Mouse (Mus musculus): ENCODE results near the gene Zpbp. TPM values are rescaled to one million over a fixed set of nuclear protein-coding genes. Genes with fewer than 3 reads are reported as not detected.

Gene Zpbp
- polyA plus RNA-seq, 1 experiment from 2014 or later, result 0.57 TPM

DNA sequence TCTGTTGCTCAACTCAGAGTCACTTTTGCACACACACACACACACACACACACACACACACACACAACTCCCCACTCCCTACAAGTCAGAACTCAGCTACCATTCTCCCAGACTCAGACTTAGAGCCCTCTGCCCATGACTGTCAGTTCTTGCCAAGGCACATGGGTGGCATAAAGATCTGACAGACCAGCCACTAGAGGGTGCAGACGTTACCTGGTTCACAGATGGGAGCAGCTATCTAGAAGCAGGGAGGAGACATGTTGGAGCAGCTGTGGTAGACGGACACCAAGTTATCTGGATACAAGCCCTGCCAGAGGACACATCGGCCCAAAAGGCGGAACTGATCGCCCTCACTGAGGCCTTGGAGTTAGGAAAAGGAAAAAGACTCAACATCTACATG, 67.5 kb downstream of the Zpbp start:
- ATAC-seq (replicated peaks; ENCODE audit: low FRiP score), result no peak

DNA sequence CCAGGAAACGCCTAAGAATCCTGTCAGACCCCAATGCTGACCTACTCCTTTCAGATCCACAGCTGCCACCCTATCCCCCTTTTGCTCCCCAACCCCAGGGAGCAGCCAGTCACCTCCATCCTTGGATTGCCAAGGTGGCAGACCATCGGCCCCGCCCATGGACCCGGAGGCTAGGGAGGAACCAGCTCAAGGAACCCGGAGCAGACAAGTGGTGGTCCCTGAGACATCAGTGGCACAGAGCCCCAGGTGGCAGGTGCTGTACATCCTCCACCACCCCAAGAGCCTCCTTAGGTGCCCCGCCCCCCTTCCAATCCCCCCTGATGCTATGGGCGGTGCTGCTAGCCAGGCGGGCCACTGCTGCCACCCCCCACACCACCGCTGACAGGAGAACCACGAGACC, 69.0 kb downstream of the Zpbp start:
- Histone ChIP-seq H3K27ac (no peak overlapping the region), H3K9ac (no peak overlapping the region), H3K4me1 (no peaks in the 10 kb centered on the region), H3K27me3 (no peaks in the 10 kb centered on the region), H3K4me2 (no peak overlapping the region), H3K9me3 (replicated peaks) (no peaks in the 10 kb centered on the region), H3K4me3 (replicated peaks) (no peak overlapping the region), H3K36me3 (no peaks in the 10 kb centered on the region)
- 94% methylated on average over 10 of the region's 10 CpGs for WGBS
- ATAC-seq (replicated peaks; ENCODE audit: low FRiP score), result no peak

More for the DNA sequence above, 67.5 kb downstream of the Zpbp start:
- Histone ChIP-seq H3K27me3 (no peaks in the 10 kb centered on the region), H3K36me3 (no peaks in the 10 kb centered on the region), H3K4me1 (no peaks in the 10 kb centered on the region), H3K9me3 (replicated peaks) (no peaks in the 10 kb centered on the region), H3K27ac (no peak overlapping the region), H3K9ac (no peak overlapping the region), H3K4me3 (replicated peaks) (no peak overlapping the region), H3K4me2 (no peak overlapping the region)
- WGBS, result 80% methylated on average over 5 of the region's 5 CpGs

DNA sequence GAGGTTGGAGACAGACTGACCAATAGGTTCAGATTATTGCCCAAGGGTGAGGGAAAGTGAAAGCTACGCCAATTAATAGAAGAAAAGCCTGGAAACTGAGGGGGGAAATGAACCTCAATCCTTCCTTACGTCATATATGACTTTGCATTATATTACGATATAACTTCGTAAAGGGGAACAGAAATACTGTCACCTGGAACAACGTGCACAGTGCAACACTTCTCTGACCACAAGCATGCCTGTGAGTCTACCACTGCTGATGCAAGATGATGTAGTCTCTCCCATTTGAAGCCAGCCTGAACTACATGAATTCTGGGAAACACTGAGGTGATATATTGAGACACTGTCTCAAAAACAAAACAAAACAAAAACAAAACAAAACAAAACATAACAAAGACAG, 90.9 kb downstream of the Zpbp start:
- no peaks in the 10 kb centered on the region for H3K4me1 ChIP-seq
- ATAC-seq (replicated peaks; ENCODE audit: low FRiP score), result no peak
- H3K27ac ChIP-seq, result no peak overlapping the region
- H3K4me2 ChIP-seq, result no peak overlapping the region
- 90% methylated on average over 5 of the region's 5 CpGs for WGBS
- H3K9ac ChIP-seq, result no peak overlapping the region
- H3K9me3 ChIP-seq (replicated peaks), result no peaks in the 10 kb centered on the region
- H3K4me3 ChIP-seq (replicated peaks), result no peak overlapping the region
- no peaks in the 10 kb centered on the region for H3K36me3 ChIP-seq
- H3K27me3 ChIP-seq, result no peaks in the 10 kb centered on the region

DNA sequence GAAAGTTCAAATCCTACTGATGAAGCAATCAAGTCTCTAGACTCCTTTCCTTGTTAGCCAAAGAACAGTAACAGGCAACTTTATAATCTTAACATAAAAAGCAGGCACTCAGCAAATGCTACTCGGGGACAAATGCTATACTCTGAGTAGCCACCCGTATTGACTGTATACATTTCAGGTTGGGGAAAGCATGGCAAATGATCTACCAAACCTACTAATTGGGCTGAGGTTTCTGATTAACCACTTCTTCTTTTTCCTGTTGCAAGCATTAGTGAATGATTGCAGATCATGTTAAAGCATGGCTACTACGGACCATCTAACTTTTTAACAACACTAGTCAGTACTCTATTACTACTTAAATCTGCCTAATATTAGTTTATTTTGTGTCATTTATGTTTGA, 178.7 kb downstream of the Zpbp start:
- Histone ChIP-seq H3K27me3 (no peaks in the 10 kb centered on the region), H3K9ac (no peak overlapping the region), H3K4me3 (replicated peaks) (no peak overlapping the region), H3K4me1 (no peaks in the 10 kb centered on the region), H3K4me2 (no peak overlapping the region), H3K9me3 (replicated peaks) (no peaks in the 10 kb centered on the region), H3K27ac (no peak overlapping the region), H3K36me3 (no peaks in the 10 kb centered on the region)
- WGBS, result 76% methylated on average over 3 of the region's 3 CpGs
- ATAC-seq (replicated peaks; ENCODE audit: low FRiP score), result peak; percentile 58; the same call in 1 of the 2 replicates

DNA sequence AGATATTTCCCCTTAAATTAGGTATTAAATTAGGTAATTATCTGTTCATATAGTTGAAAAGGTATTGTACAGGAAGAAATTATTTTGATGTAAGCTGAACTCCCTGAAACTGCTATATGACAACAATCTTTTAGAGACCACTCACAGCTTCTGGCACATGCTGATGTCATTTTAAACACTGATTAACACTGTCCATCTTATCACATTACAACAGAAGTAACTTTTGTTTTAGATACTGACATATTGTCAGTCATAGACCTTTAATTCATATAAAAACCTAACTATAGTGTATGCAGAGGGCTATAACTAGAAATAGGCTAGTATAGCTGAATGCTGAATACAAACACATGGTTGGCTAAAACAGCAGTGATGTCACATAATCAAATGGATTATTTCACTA, 182.1 kb downstream of the Zpbp start:
- Histone ChIP-seq H3K9ac (no peak overlapping the region), H3K4me1 (no peaks in the 10 kb centered on the region), H3K9me3 (replicated peaks) (no peaks in the 10 kb centered on the region), H3K27me3 (no peaks in the 10 kb centered on the region), H3K36me3 (no peaks in the 10 kb centered on the region), H3K4me3 (replicated peaks) (no peak overlapping the region), H3K27ac (no peak overlapping the region), H3K4me2 (no peak overlapping the region)
- ATAC-seq (replicated peaks; ENCODE audit: low FRiP score), result no peak

DNA sequence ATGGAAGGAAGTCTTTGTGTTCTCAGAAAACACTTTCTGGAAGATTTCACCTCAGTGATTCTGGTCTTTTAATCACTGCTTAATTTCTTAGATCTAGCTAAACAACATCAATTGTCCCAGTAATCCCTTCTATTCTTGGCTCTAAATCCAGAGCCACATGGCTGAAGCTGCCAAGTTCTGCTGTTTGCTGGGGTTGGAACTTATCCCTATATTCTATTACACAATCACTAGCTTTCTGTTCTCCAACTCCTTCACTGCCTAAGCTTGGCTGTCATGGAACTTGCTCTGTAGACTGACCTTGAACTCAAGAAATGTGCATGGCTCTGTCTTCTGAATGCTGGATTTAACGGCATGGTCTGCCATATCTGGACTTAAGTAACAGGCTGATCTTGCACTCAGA, 204.9 kb downstream of the Zpbp start:
- Histone ChIP-seq H3K4me2 (no peak overlapping the region), H3K27ac (no peak overlapping the region), H3K9me3 (replicated peaks) (no peaks in the 10 kb centered on the region), H3K9ac (no peak overlapping the region), H3K36me3 (no peaks in the 10 kb centered on the region), H3K4me1 (no peaks in the 10 kb centered on the region), H3K27me3 (no peaks in the 10 kb centered on the region), H3K4me3 (replicated peaks) (no peak overlapping the region)
- no peak for ATAC-seq (replicated peaks; ENCODE audit: low FRiP score)
- 85% methylated on average over 1 of the region's 1 CpGs for WGBS

DNA sequence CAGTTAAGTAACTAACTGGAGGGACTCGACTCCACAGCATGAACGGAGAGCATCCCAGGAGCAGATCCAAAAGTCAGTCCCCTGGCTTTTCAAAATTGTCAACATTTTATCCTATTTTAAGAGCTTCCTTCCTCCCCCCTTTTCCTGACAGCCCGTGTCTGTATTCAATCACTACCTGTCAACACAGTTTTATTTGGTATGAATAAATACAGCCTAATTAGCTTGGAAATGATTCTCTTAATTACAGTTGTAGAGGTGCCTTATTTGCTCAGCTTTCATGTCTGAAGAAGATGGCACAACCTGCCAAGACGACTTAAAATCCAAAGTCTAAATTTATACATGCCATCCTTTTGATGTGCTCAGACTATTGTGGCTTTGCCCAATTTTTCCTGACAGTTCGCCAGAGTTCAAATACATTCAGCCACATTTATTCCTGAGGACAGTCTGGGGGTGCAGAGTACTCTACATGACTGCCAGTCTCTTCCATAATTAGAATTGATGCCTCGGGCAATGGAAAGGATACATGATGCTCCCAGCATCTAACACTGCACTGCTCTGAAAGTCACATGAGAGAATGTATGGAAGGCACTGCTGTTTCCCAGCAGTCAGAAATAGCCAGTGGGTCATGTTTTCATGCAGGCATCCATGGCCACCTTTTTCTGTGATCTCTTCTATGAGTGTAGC, 219.4 kb downstream of the Zpbp start:
- Histone ChIP-seq H3K27me3 (no peaks in the 10 kb centered on the region), H3K27ac (no peak overlapping the region), H3K4me2 (no peak overlapping the region), H3K36me3 (no peaks in the 10 kb centered on the region), H3K9me3 (replicated peaks) (no peaks in the 10 kb centered on the region), H3K4me3 (replicated peaks) (no peak overlapping the region), H3K9ac (no peak overlapping the region), H3K4me1 (no peaks in the 10 kb centered on the region)
- 67% methylated on average over 6 of the region's 6 CpGs for WGBS
- no peak for ATAC-seq (replicated peaks; ENCODE audit: low FRiP score)

DNA sequence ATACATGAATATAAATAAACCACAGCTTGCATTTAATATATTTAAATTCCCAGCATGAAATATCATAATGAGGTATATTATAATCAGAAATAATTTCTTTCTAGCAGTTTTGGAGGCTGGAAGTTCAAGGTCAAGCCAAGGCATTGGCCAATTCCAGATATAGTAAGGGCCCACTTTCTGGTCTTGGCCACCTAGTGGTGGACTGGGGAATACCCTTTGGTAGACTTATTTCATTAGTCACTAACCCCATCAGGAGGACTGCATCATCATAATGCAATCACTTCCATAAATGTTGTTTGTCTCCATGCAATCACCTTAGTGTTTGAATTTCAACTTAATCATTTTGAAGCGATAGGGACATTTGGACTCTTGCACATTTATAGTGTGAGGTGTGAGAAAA, 222.9 kb downstream of the Zpbp start:
- Histone ChIP-seq H3K4me1 (no peaks in the 10 kb centered on the region), H3K4me3 (replicated peaks) (no peak overlapping the region), H3K36me3 (no peaks in the 10 kb centered on the region), H3K9me3 (replicated peaks) (no peaks in the 10 kb centered on the region), H3K9ac (no peak overlapping the region), H3K4me2 (no peak overlapping the region), H3K27me3 (no peaks in the 10 kb centered on the region), H3K27ac (no peak overlapping the region)
- WGBS, result 87% methylated on average over 1 of the region's 1 CpGs
- no peak for ATAC-seq (replicated peaks; ENCODE audit: low FRiP score)

Other genes starting within 250 kb of the Zpbp start
- 1.2 and 1.8 TPM in 2 replicates for gene Spata48, start 314 bp downstream of the Zpbp start, polyA plus RNA-seq (2015; fragmentation: Nextera tagmentation; extraction: Ambion mirVana)
- gene 4930512M02Rik, start 165.4 kb upstream of the Zpbp start, polyA plus RNA-seq (2015; fragmentation: Nextera tagmentation; extraction: Ambion mirVana), result not detected in 2 replicates
- 0.85 and 1.3 TPM in 2 replicates for gene Ikzf1, start 222.6 kb upstream of the Zpbp start, polyA plus RNA-seq (2015; fragmentation: Nextera tagmentation; extraction: Ambion mirVana)

Data from kidney, embryonic 15.5 days (tissue).